Mouse (Mus musculus): ENCODE measurements at regions not wholly inside any gene's neighbourhood (a gene's known extent, or its start where the extent isn't known, plus 50 kb on each side); places are given as distances from the start of the nearest gene placed in this dataset.

- Histone ChIP-seq H3K27me3 (replicated peaks) (no peaks in the 10 kb centered on the region), H3K9ac (ENCODE audit: insufficient read depth, low read depth) (no peak overlapping the region), H3K9me3 (replicated peaks; ENCODE audit: low read length) (no peaks in the 10 kb centered on the region), H3K4me3 (replicated peaks in 1 of 3; ENCODE audit: low read depth in 2 of 3, low read length in 2 of 3, poor library complexity in 1 of 3) (no peak overlapping the region), H3K4me2 (ENCODE audit: insufficient read depth, low read depth, poor library complexity, severe bottlenecking) (no peak overlapping the region), H3K36me3 (replicated peaks in 1 of 2; ENCODE audit: control insufficient read depth in 1 of 2, insufficient read depth in 1 of 2, low read length in 1 of 2) (no peaks in the 10 kb centered on the region), H3K27ac (ENCODE audit: insufficient read depth, low read depth) (no peak overlapping the region), H3K4me1 (ENCODE audit: control insufficient read depth in 1 of 2, insufficient read depth in 2 of 2) (peaks cover 5 to 6% of the 10 kb centered on the region in 2 experiments; a peak in 2 of 4 replicates), H3K79me2 (replicated peaks; ENCODE audit: control insufficient read depth, extremely low read depth, insufficient read depth, poor library complexity, severe bottlenecking) (no peaks in the 10 kb centered on the region)
- TF ChIP-seq ZNF384 (IDR thresholded peaks at IDR 0.05; ENCODE audit: low read depth, low read length) (peak; percentile 37; the same call in 1 of the 2 replicates), BHLHE40 (IDR thresholded peaks at IDR 0.05; ENCODE audit: low read depth, low read length) (no peak), RAD21 (IDR thresholded peaks at IDR 0.05; ENCODE audit: low read depth, low read length) (no peak)
- dilution Hi-C loops (cut with MboI; ENCODE audit: extremely low pct_ligation_motif_present, extremely low pct_unique_long_range_greater_than_20kb, low sequenced_read_pairs) (no loop called here), in situ Hi-C loops (cut with MboI; ENCODE audit: low pct_ligation_motif_present, low pct_unique_long_range_greater_than_20kb, low sequenced_read_pairs) (no loop called here)
- DNase-seq (ENCODE audit: extremely low read depth), result no peak
Observed at GRCm38 (mm10) chr4:8413307-8413706, 174.5 kb upstream of the Car8 start.

- no peaks in the 10 kb centered on the region for H3K9me3 ChIP-seq (replicated peaks; ENCODE audit: low read length)
- no peaks in the 10 kb centered on the region for H3K27me3 ChIP-seq (replicated peaks)
- no peak overlapping the region for H3K4me2 ChIP-seq (ENCODE audit: insufficient read depth, low read depth, poor library complexity, severe bottlenecking)
- H3K79me2 ChIP-seq (replicated peaks; ENCODE audit: control insufficient read depth, extremely low read depth, insufficient read depth, poor library complexity, severe bottlenecking), result no peaks in the 10 kb centered on the region
- dilution Hi-C loops (cut with MboI; ENCODE audit: extremely low pct_ligation_motif_present, extremely low pct_unique_long_range_greater_than_20kb, low sequenced_read_pairs) (no loop called here), in situ Hi-C loops (cut with MboI; ENCODE audit: low pct_ligation_motif_present, low pct_unique_long_range_greater_than_20kb, low sequenced_read_pairs) (no loop called here)
- no peak for DNase-seq (ENCODE audit: extremely low read depth)
- H3K9ac ChIP-seq (ENCODE audit: insufficient read depth, low read depth), result no peak overlapping the region
- no peak for TF ChIP-seq NRF1 (IDR thresholded peaks at IDR 0.05; ENCODE audit: low read depth, low read length)
- TF ChIP-seq MAFK (IDR thresholded peaks at IDR 0.05; ENCODE audit: insufficient replicate concordance, low read length), result no peak
- TF ChIP-seq MXI1 (IDR thresholded peaks at IDR 0.05; ENCODE audit: low read depth, low read length), result no peak
- TF ChIP-seq POLR2AphosphoS2 (IDR thresholded peaks at IDR 0.05; ENCODE audit: low read depth, low read length), result no peak
- no peak for TF ChIP-seq HCFC1 (IDR thresholded peaks at IDR 0.05; ENCODE audit: low read depth, low read length)
- no peak for TF ChIP-seq BHLHE40 (IDR thresholded peaks at IDR 0.05; ENCODE audit: low read depth, low read length)
- TF ChIP-seq USF1 (IDR thresholded peaks at IDR 0.05; ENCODE audit: low read depth, low read length), result no peak
- no peak for TF ChIP-seq EP300 (IDR thresholded peaks at IDR 0.05; ENCODE audit: low read length)
- TF ChIP-seq ZC3H11A (IDR thresholded peaks at IDR 0.05; ENCODE audit: low read depth, low read length), result no peak
- TF ChIP-seq IRF4 (IDR thresholded peaks at IDR 0.05; ENCODE audit: low read depth, low read length), result no peak
- no peak for TF ChIP-seq ZNF384 (IDR thresholded peaks at IDR 0.05; ENCODE audit: low read depth, low read length)
- no peak for TF ChIP-seq JUN (IDR thresholded peaks at IDR 0.05; ENCODE audit: insufficient read depth, low read depth, low read length)
- TF ChIP-seq CTCF (conservative IDR thresholded peaks at IDR 0.05 in 1 of 2, IDR thresholded peaks at IDR 0.05 in 1 of 2; ENCODE audit: low read depth in 2 of 2, low read length in 2 of 2), result no peak
- TF ChIP-seq USF2 (conservative IDR thresholded peaks at IDR 0.05; ENCODE audit: low read depth, low read length), result no peak
- no peak for TF ChIP-seq MEF2A (IDR thresholded peaks at IDR 0.05; ENCODE audit: borderline replicate concordance, low read depth, low read length)
- TF ChIP-seq PAX5 (IDR thresholded peaks at IDR 0.05; ENCODE audit: low read length), result no peak
- no peak for TF ChIP-seq ETS1 (conservative IDR thresholded peaks at IDR 0.05; ENCODE audit: low read depth, low read length)
- TF ChIP-seq CHD2 (IDR thresholded peaks at IDR 0.05; ENCODE audit: low read length), result no peak
- no peak for TF ChIP-seq RCOR1 (conservative IDR thresholded peaks at IDR 0.05; ENCODE audit: low read depth, low read length)
- TF ChIP-seq MYC (IDR thresholded peaks at IDR 0.05; ENCODE audit: low read depth, low read length), result no peak
- H3K27ac ChIP-seq (ENCODE audit: insufficient read depth, low read depth), result no peak overlapping the region
- no peak overlapping the region for H3K4me3 ChIP-seq (replicated peaks in 1 of 3; ENCODE audit: low read depth in 2 of 3, low read length in 2 of 3, poor library complexity in 1 of 3)
- H3K4me1 ChIP-seq (ENCODE audit: control insufficient read depth in 1 of 2, insufficient read depth in 2 of 2), result peaks cover 0 to 8% of the 10 kb centered on the region in 2 experiments; a peak in 3 of 4 replicates
- no peaks in the 10 kb centered on the region for H3K36me3 ChIP-seq (replicated peaks in 1 of 2; ENCODE audit: control insufficient read depth in 1 of 2, insufficient read depth in 1 of 2, low read length in 1 of 2)
Observed at GRCm38 (mm10) chr4:8400069-8400468, 161.2 kb upstream of the Car8 start.
